Mouse (Mus musculus) thymus, adult 2 months (tissue): ENCODE measurements around the gene Smg1. TPM values are rescaled to one million over a fixed set of nuclear protein-coding genes. Genes with fewer than 3 reads are reported as not detected.

ENCODE experiments used
- DNase-seq: peaks from one replicate; pipeline ENCODE4 v3.0.0; 2021
- H3K27ac ChIP-seq: fragments of 200-500 bp; 2 replicates; pipeline ENCODE4 v1.5.1; 2012; ENCODE audit warnings: low read length, control low read depth; ENCODE audit not compliant: control insufficient read depth, insufficient read depth
- H3K27me3 ChIP-seq: fragments of 200-500 bp; 2 replicates; pipeline ENCODE4 v1.6.1; 2012; ENCODE audit warnings: mild to moderate bottlenecking, low read length, moderate library complexity, mixed read lengths; ENCODE audit not compliant: control insufficient read depth, insufficient read depth
- H3K36me3 ChIP-seq: fragments of 200-500 bp; 2 replicates; pipeline ENCODE4 v1.6.1; 2012; ENCODE audit warnings: mild to moderate bottlenecking, low read length, moderate library complexity; ENCODE audit not compliant: control insufficient read depth, insufficient read depth
- H3K4me1 ChIP-seq: fragments of 200-500 bp; replicated peaks from 2 replicates; pipeline ENCODE4 v1.6.1; 2012; ENCODE audit warnings: low read length; ENCODE audit not compliant: control insufficient read depth, insufficient read depth
- H3K4me3 ChIP-seq: fragments of 200-500 bp; 2 replicates; pipeline ENCODE4 v1.5.1; 2012; ENCODE audit warnings: mild to moderate bottlenecking, low read length, control low read depth, moderate library complexity; ENCODE audit not compliant: control insufficient read depth, insufficient read depth
- CTCF ChIP-seq: fragments of 200-500 bp; IDR thresholded peaks from 2 replicates; pipeline ENCODE4 v1.5.1; 2012; ENCODE audit warnings: mild to moderate bottlenecking, control low read depth, low read length, moderate library complexity, borderline replicate concordance; ENCODE audit not compliant: control insufficient read depth, poor library complexity, insufficient read depth; ENCODE audit errors: extremely low read depth
- POLR2A ChIP-seq: fragments of 200-500 bp; IDR thresholded peaks from 2 replicates; pipeline ENCODE4 v1.6.1; 2012; ENCODE audit warnings: mild to moderate bottlenecking, low read length, control low read depth, moderate library complexity; ENCODE audit not compliant: control insufficient read depth, poor library complexity, insufficient read depth; ENCODE audit errors: extremely low read depth
- WGBS: fragments of 180-500 bp; shearing (Covaris S2); methylation state at CpG from one replicate; pipeline ENCODE4 v1.1.7; 2018; 5-methylcytosine and 5-hydroxymethylcytosine counted together
- polyA plus RNA-seq: library from polyadenylated mRNA; depleted of rRNA; stranded (reverse); fragments of >200 nt; gene quantifications from 2 replicates; pipeline ENCODE4 v1.2.3, GENCODE M21; 2012

The Smg1 gene
- polyA plus RNA-seq, 1 experiment: 83.7 TPM

DNA sequence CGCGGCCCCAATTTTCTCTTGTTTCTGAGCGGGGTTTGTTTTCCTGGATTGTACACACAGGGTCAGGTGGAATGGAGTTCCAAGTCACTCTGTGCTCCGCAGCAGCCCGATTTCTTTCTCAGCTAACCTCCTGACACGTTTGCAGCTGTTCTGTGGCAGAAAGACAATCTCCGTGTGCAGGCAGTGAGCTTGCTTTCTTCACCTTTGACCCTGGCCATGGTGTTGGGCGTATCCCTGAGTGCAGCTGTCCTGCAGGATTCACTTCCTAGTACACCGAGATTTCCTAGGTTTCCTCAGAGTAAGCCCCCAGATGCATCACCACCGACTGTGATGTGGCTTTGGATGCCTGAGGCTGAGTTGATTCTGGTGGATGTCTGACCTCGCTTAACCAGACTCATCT, 108.3 kb downstream of the Smg1 start:
- H3K27ac ChIP-seq: no peak overlapping the region
- no peak for TF ChIP-seq POLR2A
- no peak for TF ChIP-seq CTCF
- peaks cover 55% of the 10 kb centered on the region for H3K36me3 ChIP-seq
- WGBS: 96% methylated on average over 11 of the region's 11 CpGs
- DNase-seq: no peak
- no peak overlapping the region for H3K4me3 ChIP-seq
- H3K27me3 ChIP-seq: no peaks in the 10 kb centered on the region
- H3K4me1 ChIP-seq: 0 out of 2 replicates have a peak, but pooled peaks cover 3% of the 10 kb centered on the region

DNA sequence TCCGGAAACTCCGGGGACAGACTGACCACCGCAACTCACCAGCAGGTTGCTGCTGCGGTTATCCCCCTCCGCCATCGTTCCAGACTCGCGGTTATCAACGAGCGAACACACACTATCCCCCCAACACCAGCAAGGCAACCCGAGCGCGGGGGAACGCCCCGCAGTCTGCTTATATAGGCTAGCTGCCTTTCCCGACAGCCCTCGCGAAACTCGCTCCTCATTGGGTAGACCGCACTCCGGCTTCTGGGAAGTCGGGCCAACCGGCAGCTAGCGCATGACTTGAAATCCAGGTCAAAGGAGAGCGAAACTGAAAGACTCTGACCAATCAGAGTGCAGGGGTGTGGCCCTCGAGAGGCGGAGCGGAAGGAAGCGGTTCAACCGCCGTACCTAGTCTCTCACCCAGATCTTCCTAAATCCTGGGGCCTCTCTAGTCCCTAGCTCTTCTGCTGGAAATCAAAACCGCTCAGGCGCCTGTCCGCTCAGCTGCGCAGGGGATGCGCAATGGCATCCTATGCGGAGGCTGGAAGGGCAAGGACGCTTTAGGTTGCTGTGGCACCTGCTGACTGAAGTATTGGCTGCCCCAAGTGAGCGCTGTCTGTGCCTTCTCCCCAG, 113.9 kb downstream of the Smg1 start, which contains the start of gene Arl6ip1:
TSS of gene Arl6ip1 (minus strand) at position 233 of the 612 bp plus-strand sequence.
- peak; percentile 97 for DNase-seq
- Histone ChIP-seq H3K4me1 (peaks cover 12% of the 10 kb centered on the region), H3K4me3 (peak within 1 kb of the TSS; percentile 74), H3K27ac (peak within 1 kb of the TSS; percentile 94), H3K27me3 (no peaks in the 10 kb centered on the region), H3K36me3 (peaks cover 19% of the 10 kb centered on the region)
- peak; percentile 100 for TF ChIP-seq POLR2A
- no peak for TF ChIP-seq CTCF
- under 1% methylated on average over 39 of the region's 39 CpGs for WGBS

DNA sequence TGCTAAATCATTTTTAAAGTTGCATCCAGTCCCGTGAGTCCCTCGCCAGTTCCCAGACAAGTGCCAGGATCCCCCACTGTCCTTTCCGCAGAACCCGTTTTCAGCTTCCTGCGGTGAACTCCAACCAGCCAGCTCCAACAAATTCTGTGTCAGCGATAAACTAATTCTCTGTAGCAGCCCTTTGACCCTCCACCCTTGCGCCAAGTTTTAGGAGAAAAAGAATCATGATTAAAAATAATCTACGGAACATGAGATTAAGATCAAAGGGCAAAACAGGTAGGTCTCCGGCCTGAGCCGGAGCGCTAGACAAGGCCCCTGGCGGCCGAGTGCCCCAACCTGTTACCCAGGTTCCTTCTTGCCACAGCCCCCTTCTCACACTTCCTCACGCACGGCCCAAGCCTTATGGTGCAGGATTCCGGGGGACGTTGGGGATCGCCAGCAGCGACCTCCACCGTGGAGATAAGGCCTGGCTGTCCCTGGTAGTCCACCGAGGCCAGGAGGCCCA, 114.5 kb downstream of the Smg1 start:
- under 1% methylated on average over 21 of the region's 21 CpGs for WGBS
- TF ChIP-seq CTCF: no peak; the same call in 1 of the 2 replicates
- no peak for TF ChIP-seq POLR2A
- peaks cover 24% of the 10 kb centered on the region for H3K36me3 ChIP-seq
- peaks cover 12% of the 10 kb centered on the region for H3K4me1 ChIP-seq
- H3K27ac ChIP-seq: peak overlapping the region; percentile 64
- no peaks in the 10 kb centered on the region for H3K27me3 ChIP-seq
- peak overlapping the region; percentile 74 for H3K4me3 ChIP-seq
- DNase-seq: no peak

DNA sequence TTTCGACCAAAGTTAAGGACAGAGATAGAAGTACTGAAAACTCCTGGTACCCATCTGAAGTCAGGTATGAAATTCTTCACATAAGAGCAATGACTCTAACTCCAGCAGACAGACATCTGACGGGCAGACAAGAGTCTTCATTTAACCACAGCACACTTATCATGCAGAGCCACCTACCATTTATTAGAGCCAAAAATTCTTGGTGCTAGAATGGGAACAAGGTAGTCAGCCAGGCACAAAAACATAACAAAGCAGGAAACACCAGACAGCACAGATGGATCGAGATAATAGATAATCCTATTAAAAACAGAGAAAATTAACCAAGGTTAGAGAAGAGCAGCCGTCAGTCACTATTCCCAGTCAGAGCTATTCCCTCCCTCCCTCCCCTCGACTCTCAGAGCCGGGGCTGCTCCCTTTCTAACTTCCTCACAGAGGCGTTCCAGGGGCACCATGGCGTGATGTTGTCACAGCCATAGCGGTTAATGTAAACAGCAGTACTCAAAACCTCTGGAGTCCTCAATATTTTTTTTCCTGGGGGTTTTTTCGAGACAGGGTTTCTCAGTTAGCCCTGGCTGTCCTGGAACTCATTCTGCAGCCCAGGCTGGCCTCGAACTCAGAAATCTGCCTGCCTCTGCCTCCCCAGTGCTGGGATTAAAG, 117.1 kb downstream of the Smg1 start:
- no peaks in the 10 kb centered on the region for H3K27me3 ChIP-seq
- peaks cover 46% of the 10 kb centered on the region for H3K36me3 ChIP-seq
- no peak overlapping the region for H3K4me3 ChIP-seq
- H3K4me1 ChIP-seq: peaks cover 12% of the 10 kb centered on the region
- TF ChIP-seq POLR2A (no peak), CTCF (no peak)
- H3K27ac ChIP-seq: no peak overlapping the region
- WGBS: 90% methylated on average over 11 of the region's 11 CpGs
- no peak for DNase-seq

DNA sequence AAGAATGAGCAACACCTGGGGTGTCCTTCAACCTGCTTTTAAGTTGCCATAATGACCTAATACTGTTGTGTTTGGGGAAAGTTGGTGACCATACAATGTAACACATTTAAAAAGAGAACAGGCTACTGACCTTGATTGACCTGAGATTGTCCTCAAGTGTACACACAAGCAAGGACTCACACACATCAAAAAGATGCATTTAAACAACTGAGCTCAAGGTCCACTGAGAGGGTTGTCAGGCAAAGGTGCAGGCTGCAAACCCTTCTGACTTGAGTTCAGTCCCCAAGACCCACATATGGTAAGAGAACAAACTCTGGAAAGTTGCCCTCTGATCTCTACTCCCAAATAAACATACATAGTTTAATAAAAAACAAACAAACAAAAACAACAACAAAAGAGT, 117.7 kb downstream of the Smg1 start:
- no peak for DNase-seq
- H3K4me1 ChIP-seq: peaks cover 17% of the 10 kb centered on the region
- TF ChIP-seq CTCF (no peak), POLR2A (no peak)
- H3K4me3 ChIP-seq: no peak overlapping the region
- no peaks in the 10 kb centered on the region for H3K27me3 ChIP-seq
- peaks cover 52% of the 10 kb centered on the region for H3K36me3 ChIP-seq
- H3K27ac ChIP-seq: no peak overlapping the region

DNA sequence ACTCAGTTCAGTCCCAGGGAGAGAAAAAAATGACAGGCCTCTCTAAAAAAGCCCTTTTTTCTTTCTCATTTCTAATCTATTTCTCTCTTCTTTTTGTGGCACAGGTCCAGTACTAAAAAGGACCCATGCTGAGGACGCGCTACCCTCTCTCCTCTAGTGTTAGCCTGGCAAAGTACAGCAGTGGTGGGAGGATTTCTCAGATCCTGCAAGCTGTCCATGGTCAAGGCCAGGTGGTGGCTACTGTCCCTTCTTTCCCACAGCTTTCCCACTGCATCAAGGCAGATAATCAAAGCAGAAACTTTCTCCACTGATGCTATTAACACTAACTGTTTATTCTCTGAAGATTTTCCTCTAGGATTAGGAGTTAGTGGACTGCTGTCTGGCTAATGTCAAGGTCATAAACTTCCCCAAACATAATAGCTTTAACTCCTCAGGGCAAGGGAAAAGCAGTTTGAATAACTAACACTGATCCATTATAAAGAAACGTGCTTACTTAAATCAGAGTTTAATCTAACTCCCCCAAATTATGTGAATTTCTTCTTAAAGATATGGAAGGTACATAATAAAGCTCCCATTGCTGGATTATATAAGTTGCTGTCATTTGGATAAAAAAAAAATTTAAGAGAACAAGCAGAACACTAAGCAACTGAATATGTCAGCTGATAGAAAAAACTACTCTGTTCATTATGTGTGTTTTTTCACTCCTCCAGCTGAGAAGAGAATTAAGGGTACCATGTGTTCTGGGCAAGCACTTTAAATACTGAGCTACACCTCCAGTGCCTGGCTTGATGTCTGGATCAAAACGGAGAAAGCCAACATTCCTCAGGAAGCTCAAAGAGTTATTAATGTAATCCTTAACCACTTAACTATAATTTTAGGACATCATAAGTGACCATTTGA, 119.7 kb downstream of the Smg1 start:
- TF ChIP-seq CTCF (no peak), POLR2A (no peak)
- WGBS: 97% methylated on average over 4 of the region's 4 CpGs

More for the DNA sequence above, 119.7 kb downstream of the Smg1 start:
- H3K27me3 ChIP-seq: no peaks in the 10 kb centered on the region
- H3K4me1 ChIP-seq: peaks cover 22% of the 10 kb centered on the region
- no peak overlapping the region for H3K27ac ChIP-seq
- no peak overlapping the region for H3K4me3 ChIP-seq
- no peak for DNase-seq
- H3K36me3 ChIP-seq: peaks cover 68% of the 10 kb centered on the region
